Mouse (Mus musculus): ENCODE measurements around the gene Cish. TPM values are rescaled to one million over a fixed set of nuclear protein-coding genes. Genes with fewer than 3 reads are reported as not detected.

Cish gene
- polyA plus RNA-seq, 1 experiment: not detected

GRCm38 (mm10) chr9:107289211-107290076, 6.4 kb upstream of the Cish start, which contains the start of gene Mapkapk3:
Mapkapk3 (minus strand) TSS chr9:107289877.
- Histone ChIP-seq H3K4me1 (ENCODE audit: control insufficient read depth, insufficient read depth, low read length) (peaks cover 10% of the 10 kb centered on the region), H3K27ac (ENCODE audit: insufficient read depth, low read depth, low read length) (no peak within 1 kb of the TSS), H3K4me3 (ENCODE audit: insufficient read depth, low read depth, low read length) (peak within 1 kb of the TSS; percentile 42)
- 6% methylated on average over 49 of the region's 49 CpGs for WGBS
- TF ChIP-seq POLR2A (IDR thresholded peaks at IDR 0.05; ENCODE audit: insufficient read depth, low read depth, low read length) (0 out of 2 replicates have a peak, but pooled peaks have one; percentile 7), CTCF (IDR thresholded peaks at IDR 0.05; ENCODE audit: insufficient read depth, low read depth, low read length) (no peak; the same call in 1 of the 2 replicates)

- no peak overlapping the region for H3K27ac ChIP-seq (ENCODE audit: insufficient read depth, low read depth, low read length)
- 30% methylated on average over 10 of the region's 10 CpGs for WGBS
- peaks cover 10% of the 10 kb centered on the region for H3K4me1 ChIP-seq (ENCODE audit: control insufficient read depth, insufficient read depth, low read length)
- no peak overlapping the region for H3K4me3 ChIP-seq (ENCODE audit: insufficient read depth, low read depth, low read length)
- TF ChIP-seq CTCF (IDR thresholded peaks at IDR 0.05; ENCODE audit: insufficient read depth, low read depth, low read length) (peak; percentile 98), POLR2A (IDR thresholded peaks at IDR 0.05; ENCODE audit: insufficient read depth, low read depth, low read length) (no peak)
Measured at GRCm38 (mm10) chr9:107290897-107291296, 4.9 kb upstream of the Cish start.

DNA sequence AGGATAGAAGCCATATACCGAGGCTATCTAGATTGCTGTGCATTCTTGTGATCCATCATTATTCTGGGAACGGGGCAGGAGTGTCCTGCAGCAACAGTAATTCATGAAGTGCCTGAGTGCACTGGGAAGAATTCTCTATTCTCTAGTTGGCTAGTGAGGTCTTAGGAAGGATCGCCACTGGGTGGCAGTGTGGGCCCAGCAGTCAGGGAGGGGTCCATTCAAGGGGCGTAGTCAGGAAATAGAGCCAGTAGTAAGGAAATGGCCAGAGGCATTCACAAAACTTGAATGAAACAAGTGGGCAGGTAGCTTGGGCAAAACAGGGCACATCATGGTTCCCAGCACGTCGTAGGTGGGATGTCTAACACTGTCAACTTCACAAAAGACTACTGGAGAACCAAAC, 1.6 kb upstream of the Cish start:
- TF ChIP-seq CTCF (IDR thresholded peaks at IDR 0.05; ENCODE audit: insufficient read depth, low read depth, low read length) (peak; percentile 67), POLR2A (IDR thresholded peaks at IDR 0.05; ENCODE audit: insufficient read depth, low read depth, low read length) (no peak)
- no peak overlapping the region for H3K27ac ChIP-seq (ENCODE audit: insufficient read depth, low read depth, low read length)
- H3K4me3 ChIP-seq (ENCODE audit: insufficient read depth, low read depth, low read length): no peak overlapping the region
- 4% methylated on average over 6 of the region's 6 CpGs for WGBS
- peaks cover 19% of the 10 kb centered on the region for H3K4me1 ChIP-seq (ENCODE audit: control insufficient read depth, insufficient read depth, low read length)

GRCm38 (mm10) chr9:107295616-107296015, 210 bp upstream of the Cish start:
- Histone ChIP-seq H3K4me3 (ENCODE audit: insufficient read depth, low read depth, low read length) (no peak overlapping the region), H3K27ac (ENCODE audit: insufficient read depth, low read depth, low read length) (no peak overlapping the region), H3K4me1 (ENCODE audit: control insufficient read depth, insufficient read depth, low read length) (peaks cover 16% of the 10 kb centered on the region)
- WGBS: 73% methylated on average over 4 of the region's 4 CpGs
- TF ChIP-seq POLR2A (IDR thresholded peaks at IDR 0.05; ENCODE audit: insufficient read depth, low read depth, low read length) (no peak), CTCF (IDR thresholded peaks at IDR 0.05; ENCODE audit: insufficient read depth, low read depth, low read length) (no peak)

- TF ChIP-seq CTCF (IDR thresholded peaks at IDR 0.05; ENCODE audit: insufficient read depth, low read depth, low read length) (no peak), POLR2A (IDR thresholded peaks at IDR 0.05; ENCODE audit: insufficient read depth, low read depth, low read length) (no peak; the same call in 1 of the 2 replicates)
- Histone ChIP-seq H3K4me1 (ENCODE audit: control insufficient read depth, insufficient read depth, low read length) (peaks cover 20% of the 10 kb centered on the region), H3K27ac (ENCODE audit: insufficient read depth, low read depth, low read length) (no peak overlapping the region), H3K4me3 (ENCODE audit: insufficient read depth, low read depth, low read length) (peak overlapping the region; percentile 72)
- WGBS: 6% methylated on average over 14 of the region's 14 CpGs
Measured at GRCm38 (mm10) chr9:107296041-107296440, 215 bp downstream of the Cish start.

GRCm38 (mm10) chr9:107296501-107296965, 707 bp downstream of the Cish start:
- no peak for TF ChIP-seq CTCF (IDR thresholded peaks at IDR 0.05; ENCODE audit: insufficient read depth, low read depth, low read length)
- no peak; the same call in 1 of the 2 replicates for TF ChIP-seq POLR2A (IDR thresholded peaks at IDR 0.05; ENCODE audit: insufficient read depth, low read depth, low read length)
- H3K4me3 ChIP-seq (ENCODE audit: insufficient read depth, low read depth, low read length): peak overlapping the region; percentile 72
- WGBS: under 1% methylated on average over 31 of the region's 31 CpGs
- H3K4me1 ChIP-seq (ENCODE audit: control insufficient read depth, insufficient read depth, low read length): peaks cover 20% of the 10 kb centered on the region
- no peak overlapping the region for H3K27ac ChIP-seq (ENCODE audit: insufficient read depth, low read depth, low read length)

DNA sequence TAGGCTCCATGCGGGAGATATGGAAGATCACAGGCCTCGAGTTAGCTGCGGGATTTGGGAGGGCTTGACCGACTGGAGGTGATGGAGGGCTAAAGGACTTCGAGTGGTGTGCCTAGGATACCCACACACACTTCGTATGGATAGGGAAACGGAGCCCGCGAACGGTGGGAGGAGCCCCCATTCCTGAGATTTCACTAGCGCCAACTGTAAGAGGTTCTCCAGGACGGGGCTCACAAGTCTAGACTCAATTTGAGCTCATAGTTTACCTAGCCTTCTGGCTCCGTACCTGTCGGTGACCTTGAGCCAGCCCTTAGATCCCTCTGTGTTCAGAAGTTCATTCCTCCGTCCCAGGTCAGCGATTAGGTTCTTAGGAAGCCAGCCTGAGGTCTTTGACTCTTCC, 1.2 kb downstream of the Cish start:
- H3K4me3 ChIP-seq (ENCODE audit: insufficient read depth, low read depth, low read length): peak overlapping the region; percentile 72
- WGBS: 11% methylated on average over 16 of the region's 16 CpGs
- TF ChIP-seq POLR2A (IDR thresholded peaks at IDR 0.05; ENCODE audit: insufficient read depth, low read depth, low read length): no peak
- TF ChIP-seq CTCF (IDR thresholded peaks at IDR 0.05; ENCODE audit: insufficient read depth, low read depth, low read length): no peak
- H3K27ac ChIP-seq (ENCODE audit: insufficient read depth, low read depth, low read length): no peak overlapping the region
- H3K4me1 ChIP-seq (ENCODE audit: control insufficient read depth, insufficient read depth, low read length): peaks cover 20% of the 10 kb centered on the region

DNA sequence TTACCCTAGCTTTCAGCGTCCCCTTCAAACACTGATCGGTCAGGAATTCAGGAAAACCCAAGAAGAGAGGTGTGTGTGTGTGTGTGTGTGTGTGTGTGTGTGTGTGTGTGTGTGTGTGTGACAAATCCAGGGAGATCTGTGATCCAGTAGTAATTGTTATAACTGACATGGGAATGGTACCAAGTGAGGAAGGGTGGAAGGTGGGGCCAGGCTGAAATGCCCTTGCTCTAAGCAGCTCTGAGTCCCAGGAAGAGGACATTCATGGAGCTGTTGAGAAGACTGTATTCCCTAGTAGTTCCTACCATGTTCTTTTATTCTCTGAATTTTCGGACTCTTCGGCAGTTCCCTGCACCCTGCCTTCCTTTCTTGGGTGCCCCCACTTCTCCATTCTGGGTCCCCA, 1.8 kb downstream of the Cish start:
- H3K4me3 ChIP-seq (ENCODE audit: insufficient read depth, low read depth, low read length): peak overlapping the region; percentile 72

More for the DNA sequence above, 1.8 kb downstream of the Cish start:
- WGBS: 89% methylated on average over 4 of the region's 4 CpGs
- TF ChIP-seq POLR2A (IDR thresholded peaks at IDR 0.05; ENCODE audit: insufficient read depth, low read depth, low read length): no peak
- TF ChIP-seq CTCF (IDR thresholded peaks at IDR 0.05; ENCODE audit: insufficient read depth, low read depth, low read length): no peak
- H3K4me1 ChIP-seq (ENCODE audit: control insufficient read depth, insufficient read depth, low read length): peaks cover 20% of the 10 kb centered on the region
- H3K27ac ChIP-seq (ENCODE audit: insufficient read depth, low read depth, low read length): no peak overlapping the region
